Mouse (Mus musculus) thymus, adult 2 months (tissue): ENCODE measurements around the gene Calhm5.

ENCODE experiments used
- CTCF ChIP-seq: fragments of 200-500 bp; IDR thresholded peaks from 2 replicates; pipeline ENCODE4 v1.5.1; 2012; ENCODE audit warnings: mild to moderate bottlenecking, control low read depth, low read length, moderate library complexity, borderline replicate concordance; ENCODE audit not compliant: control insufficient read depth, poor library complexity, insufficient read depth; ENCODE audit errors: extremely low read depth
- POLR2A ChIP-seq: fragments of 200-500 bp; IDR thresholded peaks from 2 replicates; pipeline ENCODE4 v1.6.1; 2012; ENCODE audit warnings: mild to moderate bottlenecking, low read length, control low read depth, moderate library complexity; ENCODE audit not compliant: control insufficient read depth, poor library complexity, insufficient read depth; ENCODE audit errors: extremely low read depth

GRCm38 (mm10) chr10:34095147-34095546 lies 1.2 kb downstream of the Calhm5 start:
- no peak for TF ChIP-seq POLR2A
- no peak for TF ChIP-seq CTCF
